Mouse (Mus musculus) thymus, postnatal 0 days (tissue): ENCODE results near the gene Lin54. TPM values are rescaled to one million over a fixed set of nuclear protein-coding genes. Genes with fewer than 3 reads are reported as not detected.
"Not testable (repeated sequence)": the region's sequence is repeated elsewhere in the genome, so short reads cannot be mapped to it uniquely, and the experiment has no call there.

Experiments used
- DNase-seq: peaks from one replicate; pipeline ENCODE4 v3.0.0-alpha.2; 2015; ENCODE audit warnings: low spot score
- polyA plus RNA-seq: library from polyadenylated mRNA; unstranded; fragments of >200 nt; fragmentation: Nextera tagmentation; extraction: Ambion mirVana; gene quantifications from 2 replicates; pipeline ENCODE4 v1.2.1, GENCODE M21; 2015

Gene Lin54
- polyA plus RNA-seq, 1 experiment from 2014 or later, result 9.4 TPM

DNA sequence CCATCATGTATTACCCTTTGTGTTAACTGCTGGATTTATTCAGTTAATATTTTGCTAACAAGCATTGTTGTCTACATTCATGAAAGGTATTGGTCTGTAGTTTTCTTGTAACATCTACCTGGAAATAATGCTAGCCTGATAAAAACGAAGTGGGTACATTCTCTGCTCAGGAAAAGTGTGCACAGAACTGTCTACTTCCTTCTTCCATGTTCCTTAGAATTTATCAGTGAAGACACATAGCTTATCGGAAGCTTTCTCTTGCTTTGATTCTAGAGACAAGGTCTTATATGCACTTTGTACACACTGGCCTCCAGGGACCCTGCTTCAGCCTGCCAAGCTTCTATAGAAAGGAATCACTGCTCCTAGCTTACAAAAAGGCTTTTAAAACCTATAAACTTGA is 11.1 kb downstream of the Lin54 start:
- DNase-seq, result no peak

DNA sequence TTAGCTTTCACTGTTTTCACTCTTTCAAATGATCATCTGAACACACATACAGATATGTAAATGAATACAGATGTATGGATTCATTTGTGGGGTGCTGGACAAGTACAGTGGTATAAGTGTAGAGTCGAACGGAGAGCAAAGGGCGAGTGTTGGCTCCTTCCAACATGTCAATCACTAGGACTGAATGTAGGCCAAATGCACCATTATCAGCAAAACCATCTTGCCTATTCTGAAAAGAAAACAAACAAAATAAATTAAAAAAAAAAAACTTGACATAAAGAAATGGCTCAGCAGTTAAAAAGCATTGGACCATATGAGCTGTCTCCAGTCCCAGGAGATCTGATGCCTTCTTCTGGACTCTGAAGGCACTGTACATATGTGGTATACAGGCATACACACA is 12.2 kb downstream of the Lin54 start:
- DNase-seq, result no peak

DNA sequence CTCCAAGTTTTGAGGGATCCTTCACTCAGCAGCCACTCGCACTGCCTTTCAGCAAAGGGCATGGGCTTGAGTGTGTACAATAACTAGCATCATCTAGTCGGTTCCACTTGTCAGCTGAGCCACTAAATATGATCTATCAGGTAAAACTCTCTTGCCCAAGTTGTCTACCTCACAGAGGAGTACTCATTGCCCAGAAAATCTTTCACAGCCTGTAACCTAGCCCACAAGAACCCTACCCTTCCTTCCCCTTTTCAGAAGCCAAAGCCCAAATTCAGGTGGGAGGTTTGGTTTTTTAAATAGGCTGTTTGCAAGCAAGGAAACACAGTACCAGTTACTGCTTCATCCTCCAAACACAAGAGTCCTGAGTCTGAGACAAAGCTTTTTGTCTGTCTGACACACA is 13.3 kb downstream of the Lin54 start:
- DNase-seq, result no peak

DNA sequence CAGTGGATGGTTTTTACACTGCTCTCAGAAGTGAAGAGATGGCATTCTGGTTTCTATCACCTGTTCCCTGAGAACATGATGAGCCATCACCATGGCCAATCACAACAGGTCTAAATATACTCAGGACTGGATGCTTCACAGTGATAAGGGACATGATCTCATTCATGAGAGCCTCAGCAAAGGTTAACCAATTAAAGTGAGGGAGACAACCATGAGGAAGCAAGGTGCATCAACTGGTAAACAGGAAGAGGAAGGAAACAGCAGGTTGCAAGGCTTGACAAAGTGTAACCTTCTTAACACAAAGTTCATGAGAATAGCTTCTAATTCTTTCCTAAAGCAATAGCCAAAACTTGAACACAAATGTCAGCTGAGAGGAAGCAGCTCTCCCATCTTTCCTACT is 16.9 kb downstream of the Lin54 start:
- no peak for DNase-seq

DNA sequence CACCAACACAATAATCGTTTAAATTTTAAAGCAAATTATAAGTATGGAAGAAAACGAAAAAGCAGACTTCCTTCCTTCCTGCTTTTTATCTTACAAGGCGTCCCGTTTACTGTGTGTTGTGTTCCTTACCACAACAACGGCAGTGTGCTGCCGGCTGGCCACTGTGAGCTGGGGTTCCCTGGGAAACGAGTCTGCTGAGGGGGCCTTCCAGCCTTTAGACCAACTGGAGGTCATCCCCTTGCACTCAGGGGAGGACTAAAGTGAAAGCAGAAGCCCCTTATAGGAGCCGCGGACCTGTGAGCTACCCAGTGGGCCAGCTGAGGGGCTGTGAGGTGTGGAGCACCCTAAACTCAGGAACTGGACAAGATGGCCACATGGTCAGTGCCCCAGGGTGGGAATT is 22.8 kb downstream of the Lin54 start:
- DNase-seq, result no peak

DNA sequence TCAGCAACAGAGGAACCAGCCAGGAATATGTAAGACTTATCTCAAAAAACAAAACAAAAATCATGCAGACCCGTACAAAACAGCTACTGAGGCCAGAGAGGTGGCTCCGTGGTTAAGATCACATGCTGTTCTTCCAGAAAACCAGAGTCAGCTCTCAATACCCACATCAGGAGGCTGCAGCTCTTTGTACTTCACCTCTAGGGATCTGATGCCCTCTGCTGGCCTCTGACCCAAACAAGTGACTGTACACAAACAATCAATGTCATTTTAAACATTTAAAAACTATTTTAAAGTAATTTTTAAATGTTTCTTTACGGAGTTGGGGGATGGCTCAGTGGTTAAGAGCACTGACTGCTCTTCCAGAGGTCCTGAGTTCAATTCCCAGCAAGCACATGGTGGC is 24.1 kb downstream of the Lin54 start:
- DNase-seq, result peak; percentile 27

DNA sequence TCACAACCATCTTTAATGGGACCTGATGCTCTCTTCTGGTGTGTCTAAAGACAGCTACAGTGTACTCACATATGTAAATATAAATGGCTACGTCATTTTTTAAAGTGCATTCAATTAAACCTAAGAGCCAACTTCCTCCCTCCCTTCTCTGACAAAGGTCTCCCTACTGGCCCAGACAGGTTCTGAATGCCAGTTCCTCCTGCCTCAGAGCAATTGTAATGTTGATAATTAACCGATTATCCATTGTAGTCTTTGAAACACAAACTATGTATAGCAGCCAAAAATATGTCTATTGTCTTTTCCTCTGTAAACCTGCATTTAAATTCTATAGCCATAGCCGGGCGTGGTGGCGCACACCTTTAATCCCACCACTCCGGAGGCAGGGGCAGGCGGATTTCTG is 33.1 kb downstream of the Lin54 start:
- DNase-seq, result no peak

DNA sequence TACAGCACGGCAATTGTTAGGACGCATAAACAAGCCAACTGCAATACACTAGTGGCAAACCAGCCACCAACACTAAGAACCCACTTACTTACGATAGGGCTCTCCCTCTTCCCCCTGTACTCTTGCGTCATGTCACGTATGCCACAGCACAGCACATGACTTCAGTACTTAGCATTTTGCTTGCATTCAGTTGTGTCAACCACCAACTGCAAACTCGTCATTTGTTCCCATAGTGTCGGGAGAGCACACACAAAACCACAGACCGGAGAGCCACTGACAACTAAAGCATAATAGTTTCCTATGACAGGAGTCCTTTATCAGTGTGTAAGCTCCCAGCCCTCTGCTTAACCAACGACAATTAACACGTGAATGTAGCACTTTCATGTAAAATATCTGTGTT is 33.8 kb downstream of the Lin54 start:
- peak; percentile 27 for DNase-seq

DNA sequence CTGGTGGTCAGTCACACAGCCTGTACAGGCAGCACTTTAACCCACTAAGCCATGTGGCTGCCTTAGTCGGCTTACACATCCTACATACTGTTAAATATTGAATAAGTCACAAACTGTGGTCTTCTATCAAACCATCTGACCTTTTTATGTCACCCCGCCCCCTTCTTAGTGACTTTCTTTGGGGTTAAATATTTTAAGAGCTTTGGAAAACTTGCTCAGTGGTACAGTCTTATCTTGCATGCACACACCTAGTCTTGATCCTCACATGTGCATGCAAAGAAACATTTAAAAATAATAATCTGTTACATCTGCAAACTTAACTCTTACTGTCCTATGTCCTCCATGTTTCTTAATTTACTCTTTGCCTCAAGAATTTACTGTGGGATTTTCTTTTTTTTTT is 38.1 kb downstream of the Lin54 start:
- no peak for DNase-seq

DNA sequence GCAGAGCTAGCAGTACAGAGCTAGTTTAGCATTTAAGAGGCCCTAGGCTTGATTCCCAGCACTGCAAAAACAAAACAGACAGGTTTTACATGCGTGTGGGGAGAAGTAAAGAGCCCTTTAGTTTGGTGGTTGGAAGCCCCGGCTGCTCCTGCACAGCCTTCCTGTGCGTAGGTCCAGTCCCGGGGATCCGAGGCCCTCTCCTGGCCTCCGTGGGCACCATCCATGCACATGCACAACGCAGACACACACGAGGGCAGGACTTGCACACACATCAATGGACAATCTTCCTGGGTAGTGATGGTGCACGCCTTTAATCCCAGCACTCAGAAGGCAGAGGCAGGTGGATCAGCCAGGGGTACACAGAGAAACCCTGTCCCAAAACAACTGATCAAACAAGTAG is 38.9 kb downstream of the Lin54 start:
- DNase-seq, result no peak

DNA sequence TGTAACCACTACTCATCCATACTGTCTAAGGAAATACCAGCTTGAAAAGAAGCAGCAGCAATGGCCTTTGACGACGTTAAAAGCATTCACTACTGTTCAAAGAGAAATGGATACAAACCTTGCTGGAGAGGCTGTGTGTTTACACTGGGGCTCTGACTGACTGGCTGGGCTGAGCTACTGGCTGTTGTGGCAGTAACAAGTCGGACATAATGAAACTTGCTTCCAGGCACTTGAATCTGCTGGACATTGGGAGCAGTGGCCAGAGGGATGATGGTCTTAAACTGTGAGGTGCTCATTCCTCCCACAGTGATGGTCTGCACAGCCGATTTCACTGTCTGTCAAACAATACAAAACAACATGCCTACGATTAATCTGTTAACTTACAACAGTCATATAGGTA is 41.0 kb downstream of the Lin54 start:
- no peak for DNase-seq

DNA sequence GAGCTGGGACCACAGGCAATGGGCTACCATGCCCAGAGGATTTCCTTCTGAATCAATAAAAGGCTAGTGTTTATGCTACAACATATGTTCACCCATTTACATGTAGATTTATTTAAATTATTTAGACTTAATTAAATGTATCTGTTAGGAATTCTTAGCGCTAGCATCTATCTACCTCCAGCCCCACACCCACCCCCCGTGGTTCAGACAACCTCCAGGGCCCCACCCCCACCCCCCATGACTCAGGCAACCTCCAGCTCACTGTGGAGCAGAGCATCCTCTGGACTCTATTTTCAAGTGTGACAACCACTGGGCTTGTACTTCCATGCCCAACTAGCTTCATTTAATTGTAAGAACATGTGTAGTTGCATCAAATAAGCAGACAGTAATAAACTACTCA is 48.6 kb downstream of the Lin54 start:
- DNase-seq, result no peak

DNA sequence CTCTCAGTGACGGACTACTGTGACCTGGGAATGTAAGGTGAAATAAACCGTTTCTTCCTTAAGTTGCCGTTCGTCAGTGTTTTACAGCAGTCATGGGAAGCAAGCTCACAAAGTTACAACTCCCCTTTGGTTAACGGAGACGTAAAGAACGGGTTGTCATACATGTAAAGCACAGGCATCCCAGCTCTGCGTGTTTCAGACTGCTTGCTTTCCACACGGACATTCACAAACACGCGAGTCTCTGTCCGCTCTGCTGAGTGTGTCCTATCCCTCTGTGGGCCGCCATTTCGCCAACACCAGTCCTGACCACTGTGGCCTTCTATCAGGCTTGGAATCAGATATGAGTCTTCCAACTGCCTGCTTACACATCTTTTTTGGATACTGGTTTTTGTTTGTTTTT is 61.6 kb downstream of the Lin54 start:
- DNase-seq, result no peak

DNA sequence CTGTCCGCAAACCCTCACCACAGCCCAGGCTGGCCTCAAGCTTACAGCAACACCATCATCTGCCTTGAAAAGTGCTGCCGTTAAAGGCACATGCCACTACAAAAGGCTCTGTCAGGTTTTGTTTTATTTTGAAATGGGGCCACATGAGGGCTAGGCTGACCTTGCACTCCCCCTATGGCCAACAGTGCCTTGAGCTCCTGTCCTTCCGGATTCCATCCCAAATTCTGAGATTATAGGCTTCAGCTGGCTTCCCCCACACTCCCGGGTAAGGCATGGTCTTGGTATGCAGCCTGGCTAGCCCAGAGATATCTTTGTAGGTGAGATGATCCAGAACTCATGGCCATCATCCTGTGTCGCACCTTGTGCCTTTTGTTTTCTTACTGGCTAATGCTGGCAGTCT is 62.5 kb downstream of the Lin54 start:
- no peak for DNase-seq

DNA sequence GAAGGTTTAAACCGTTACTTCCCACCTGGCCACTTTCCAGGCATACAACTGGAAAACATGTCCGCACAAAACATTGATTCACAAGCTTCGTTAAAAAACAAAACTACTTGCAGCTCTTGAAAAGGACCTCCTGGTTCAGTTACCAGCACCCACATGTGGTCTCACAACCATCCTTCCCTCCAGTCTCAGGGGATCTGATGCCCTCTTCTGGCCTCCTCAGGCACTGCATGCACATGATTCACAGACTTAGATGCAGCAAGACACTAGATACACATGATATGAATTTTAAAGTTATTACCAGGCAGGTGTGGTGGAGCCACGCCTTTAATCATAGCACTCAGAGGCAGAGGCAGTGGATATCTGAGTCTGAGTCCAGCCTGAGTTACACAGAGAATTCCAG is 63.4 kb downstream of the Lin54 start:
- no peak for DNase-seq

DNA sequence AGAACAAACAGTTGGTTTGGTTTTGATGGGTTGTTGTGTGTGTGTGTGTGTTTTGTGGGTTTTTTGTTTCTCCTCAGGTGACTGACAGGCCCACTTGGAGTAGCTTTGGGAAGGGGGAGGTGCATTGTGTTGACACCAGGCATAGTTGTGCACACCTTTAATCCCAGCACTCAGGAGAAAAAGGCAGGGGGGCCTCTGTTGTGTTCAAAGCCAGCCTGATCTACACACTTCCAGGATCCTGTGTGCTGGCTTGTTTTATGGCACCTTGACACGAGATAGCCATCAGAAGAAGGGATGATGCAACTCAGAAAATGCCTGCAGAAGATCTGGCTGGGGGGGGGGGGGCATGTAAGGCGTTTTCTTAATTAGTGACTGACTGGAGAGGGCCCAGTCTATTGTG is 69.5 kb downstream of the Lin54 start:
- no peak for DNase-seq

DNA sequence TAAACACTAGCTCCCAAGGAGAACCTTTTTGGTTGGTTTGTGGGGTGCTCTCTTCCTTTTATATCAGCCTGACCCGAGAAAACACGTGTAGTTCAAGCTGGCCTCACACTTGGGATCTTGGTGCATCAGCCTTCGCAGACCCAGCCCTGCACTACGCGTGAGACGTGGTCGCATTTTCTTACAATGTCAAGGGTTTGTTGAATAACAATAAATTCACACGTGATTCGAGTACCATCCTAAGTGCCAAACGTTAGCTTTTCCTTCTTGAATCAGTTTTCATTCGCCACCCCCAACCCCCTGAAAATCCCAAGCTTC is 70.4 kb downstream of the Lin54 start:
- DNase-seq, result no peak

DNA sequence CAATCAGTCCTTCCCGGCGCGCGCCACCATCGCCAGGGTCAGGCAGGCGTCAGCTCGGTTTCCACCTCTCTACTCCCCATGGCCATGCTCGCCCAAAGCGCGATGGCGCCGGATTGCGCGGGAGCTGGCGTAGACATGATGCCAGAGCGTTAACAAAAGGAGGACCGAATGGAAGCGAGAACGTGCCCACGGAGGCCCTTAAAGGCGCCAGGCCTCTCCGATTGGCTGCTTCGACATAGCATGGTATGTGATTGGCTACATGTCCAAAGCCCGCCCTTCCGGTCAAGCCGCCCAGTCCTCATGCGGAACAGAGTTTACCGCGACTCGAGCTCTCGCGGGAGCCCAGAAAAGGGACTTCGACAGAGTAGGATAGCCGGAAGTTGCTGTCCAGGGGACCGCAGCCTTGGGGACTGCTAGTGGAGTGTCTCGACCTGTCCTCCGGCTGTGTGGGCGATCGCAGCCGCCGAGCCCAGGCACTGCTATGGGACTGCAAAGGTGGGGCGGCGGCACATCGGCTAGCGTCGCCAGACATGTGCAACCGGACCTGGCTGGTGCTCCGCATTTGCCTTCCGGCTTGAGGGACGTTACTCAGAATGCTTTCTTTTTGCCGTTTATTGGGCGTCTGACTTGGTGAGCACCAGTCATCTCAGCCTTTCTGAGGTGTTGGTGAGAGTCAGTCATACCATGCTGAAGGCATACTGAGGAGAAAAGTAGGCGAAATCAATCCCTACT is 70.9 kb downstream of the Lin54 start:
- peak; percentile 95 for DNase-seq

DNA sequence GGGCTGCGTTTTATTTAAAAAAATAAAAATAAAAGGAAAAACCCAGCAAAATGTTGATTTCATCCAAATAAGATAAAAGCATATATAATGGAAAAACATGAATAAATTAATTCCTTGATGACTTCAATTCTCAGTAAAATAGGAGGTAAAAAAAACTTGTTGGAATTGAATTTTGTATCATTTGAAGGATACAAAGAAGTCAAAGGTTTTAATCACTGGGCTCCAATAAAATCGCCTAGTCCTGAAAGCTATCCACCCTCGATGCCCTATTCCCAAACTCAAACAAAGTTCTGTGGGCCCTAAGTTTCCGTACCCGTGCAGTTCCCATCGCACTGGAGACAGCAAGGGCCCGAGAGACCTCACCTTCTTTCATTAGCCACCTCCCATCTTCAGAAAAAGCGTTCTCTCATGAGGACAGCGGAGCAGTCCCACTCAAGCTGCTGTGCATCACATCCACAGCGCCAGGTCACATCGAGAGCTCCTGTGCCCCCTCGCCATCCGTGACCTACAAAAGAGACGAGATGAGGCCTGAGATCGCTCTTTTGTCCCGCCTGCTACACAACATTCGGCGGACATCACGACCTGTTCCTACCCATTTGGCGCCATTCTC is 71.6 kb downstream of the Lin54 start:
- DNase-seq, result no peak

DNA sequence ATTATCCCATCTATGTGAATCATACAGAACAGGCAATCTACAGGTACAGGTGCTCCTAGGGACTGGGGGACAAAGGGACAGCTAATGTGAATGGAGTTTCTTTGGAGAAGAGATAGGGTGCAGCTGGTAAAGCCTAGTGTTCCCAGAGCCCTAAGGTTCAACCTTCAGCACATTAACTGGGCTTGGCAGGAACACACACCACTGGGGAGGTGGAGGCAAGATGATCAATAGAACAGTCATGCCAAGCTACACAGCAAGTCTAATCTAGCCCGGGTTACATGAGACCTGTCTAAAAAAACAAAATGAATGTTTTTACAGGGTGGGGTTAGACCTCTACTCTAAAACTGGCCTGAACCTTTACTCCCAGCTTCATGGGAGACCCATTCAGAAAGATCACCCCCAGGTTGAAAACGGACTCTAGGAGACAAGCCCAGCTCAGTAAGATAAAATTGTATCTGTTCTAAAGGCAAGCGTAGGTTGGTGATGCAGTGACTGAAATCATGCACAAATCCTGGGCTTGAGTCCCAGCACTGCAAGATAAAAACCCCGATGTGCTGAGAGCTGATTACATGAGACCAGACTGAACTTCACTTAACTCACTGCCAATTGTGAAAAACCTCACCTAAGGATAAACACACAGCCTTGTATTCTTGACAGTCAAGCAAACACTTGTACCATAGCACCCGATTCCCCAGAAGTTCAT is 72.3 kb downstream of the Lin54 start:
- DNase-seq, result peak; percentile 4

DNA sequence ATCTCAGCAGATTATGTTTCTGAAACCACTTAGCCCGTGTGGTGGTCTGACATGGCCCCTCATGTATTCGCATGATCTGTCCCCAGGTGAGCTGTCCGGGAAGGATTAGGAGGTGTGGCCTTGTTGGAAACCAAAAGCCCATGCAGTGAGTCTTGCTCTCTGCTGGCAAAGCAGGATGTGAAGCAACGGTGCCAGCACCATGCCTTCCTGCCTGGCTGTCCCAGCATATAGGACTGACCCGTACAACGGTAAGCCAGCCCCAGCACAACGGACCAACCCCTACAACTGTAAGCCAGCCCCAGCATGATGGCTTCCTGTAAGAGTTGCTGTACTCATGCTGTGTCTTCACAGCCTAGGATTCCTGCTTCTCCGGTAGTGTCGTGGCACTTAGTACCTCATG is 73.2 kb downstream of the Lin54 start:
- DNase-seq, result no peak

DNA sequence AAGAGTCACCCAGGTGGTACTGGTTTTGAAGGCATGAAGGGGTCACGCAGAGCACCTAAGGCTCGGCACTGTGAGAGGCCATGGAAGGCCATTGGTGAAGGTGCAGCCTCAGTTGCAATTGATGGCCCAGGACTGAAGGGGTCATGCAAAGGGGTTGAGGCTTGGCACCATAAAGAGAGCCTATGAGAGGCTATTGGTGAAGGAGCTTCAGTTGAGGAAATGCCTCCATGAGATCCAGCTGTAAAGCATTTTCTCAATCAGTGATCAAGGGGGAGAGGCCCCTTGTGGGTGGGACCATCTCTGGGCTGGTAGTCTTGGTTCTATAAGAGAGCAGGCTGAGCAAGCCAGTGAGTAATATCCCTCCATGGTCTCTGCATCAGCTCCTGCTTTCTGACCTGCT is 74.6 kb downstream of the Lin54 start:
- DNase-seq, result not testable (repeated sequence)

DNA sequence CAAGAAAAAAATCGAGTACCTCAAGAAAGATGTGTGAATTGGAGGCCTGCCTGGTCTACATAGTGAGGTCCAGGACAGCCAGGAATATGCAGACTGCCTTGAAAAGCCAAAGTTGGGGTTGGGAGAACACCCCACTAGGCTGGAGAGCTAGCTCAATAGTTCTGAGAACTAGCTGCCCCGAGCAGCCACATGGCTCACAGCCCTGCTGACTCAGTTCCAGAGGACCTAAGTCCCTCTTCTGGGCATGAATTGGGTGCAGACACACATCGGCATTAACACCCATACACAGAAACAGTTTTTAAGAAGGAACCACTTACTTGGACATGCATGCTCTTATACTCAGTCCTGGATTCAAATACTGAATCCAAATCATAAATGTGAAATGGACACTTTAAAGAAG is 76.2 kb downstream of the Lin54 start:
- DNase-seq, result no peak
